Mouse (Mus musculus): ENCODE measurements at regions not wholly inside any gene's neighbourhood (a gene's known extent, or its start where the extent isn't known, plus 50 kb on each side); places are given as distances from the start of the nearest gene placed in this dataset.

GRCm38 (mm10) chr11:66813310-66813709, 98.5 kb upstream of the Pirt start:
- TF ChIP-seq CTCF (IDR thresholded peaks at IDR 0.05; ENCODE audit: borderline replicate concordance, insufficient read depth, low read depth, low read length) (no peak), POLR2A (IDR thresholded peaks at IDR 0.05; ENCODE audit: borderline replicate concordance, insufficient read depth, low read length) (no peak)

Measured in cerebellum, adult 2 months (tissue).